Mouse (Mus musculus): Measurements from ENCODE around the gene Lmnb2.

GRCm38 (mm10) chr10:80901409-80902272, 16.4 kb downstream of the Lmnb2 start:
- TF ChIP-seq POLR2A (IDR thresholded peaks at IDR 0.05; ENCODE audit: extremely low read depth, insufficient read depth, low read length) (no peak), CTCF (IDR thresholded peaks at IDR 0.05; ENCODE audit: extremely low read depth, insufficient read depth, low read length) (no peak)
